In genomic region chr14:32085486-32086201, GRCm38 (mm10) we compare ENCODE assay signal across 8 mouse cellular contexts. TPM values are rescaled to one million over a fixed set of nuclear protein-coding genes. Genes with fewer than 3 reads are reported as not detected.
A peak's percentile ranks its signal among the peaks of the same experiment; 100 is the strongest.
DNase-seq lines count a peak whose midpoint lies in the region; ATAC-seq lines count a peak whose summit lies in the region.

Gene Dph3, minus strand, starts transcription at chr14:32085729.

- H3K9me3 ChIP-seq in heart, embryonic 14.5 days (ENCODE audit: control insufficient read depth, low read length), result no peaks in the 10 kb centered on the region
- no peaks in the 10 kb centered on the region for H3K9me3 ChIP-seq in liver, embryonic 13.5 days (replicated peaks)
- H3K9me3 ChIP-seq in stomach, embryonic 16.5 days (replicated peaks; ENCODE audit: control insufficient read depth, low read length), result no peaks in the 10 kb centered on the region

- H3K36me3 ChIP-seq in heart, embryonic 14.5 days (ENCODE audit: control insufficient read depth, insufficient read depth, low read length), result peaks cover 33% of the 10 kb centered on the region
- H3K36me3 ChIP-seq in liver, embryonic 13.5 days, result peaks cover 33% of the 10 kb centered on the region
- peaks cover 12% of the 10 kb centered on the region for H3K36me3 ChIP-seq in stomach, embryonic 16.5 days (ENCODE audit: control insufficient read depth, insufficient read depth, low read length)

- peak; percentile 88 for ATAC-seq in CD4-positive, CD25-positive, alpha-beta regulatory T cell, adult 4 months
- peak; percentile 92 for ATAC-seq in heart, embryonic 14.5 days (ENCODE audit: insufficient number of reproducible peaks, insufficient read depth, low FRiP score, low read depth)
- peak; percentile 96 for ATAC-seq in liver, embryonic 13.5 days (ENCODE audit: low read depth)
- peak; percentile 98 for ATAC-seq in stomach, embryonic 16.5 days (ENCODE audit: insufficient read depth, low FRiP score)

- H3K4me2 ChIP-seq in heart, embryonic 14.5 days (ENCODE audit: low read length), result peak within 1 kb of the TSS; percentile 83
- peak within 1 kb of the TSS; percentile 85 for H3K4me2 ChIP-seq in liver, embryonic 13.5 days
- H3K4me2 ChIP-seq in stomach, embryonic 16.5 days (ENCODE audit: low read depth, low read length), result peak within 1 kb of the TSS; percentile 85

- H3K9ac ChIP-seq in heart, embryonic 14.5 days (ENCODE audit: low read length), result peak within 1 kb of the TSS; percentile 71
- peak within 1 kb of the TSS; percentile 86 for H3K9ac ChIP-seq in liver, embryonic 13.5 days
- H3K9ac ChIP-seq in stomach, embryonic 16.5 days (ENCODE audit: low read length), result peak within 1 kb of the TSS; percentile 86

- peaks cover 4 to 12% of the 10 kb centered on the region in 2 experiments; a peak in 3 of 4 replicates for H3K4me1 ChIP-seq in heart, embryonic 14.5 days (ENCODE audit: control insufficient read depth in 2 of 2, insufficient read depth in 2 of 2, low read length in 2 of 2)
- peaks cover 30% of the 10 kb centered on the region for H3K4me1 ChIP-seq in liver, embryonic 13.5 days (replicated peaks)
- peaks cover 7% of the 10 kb centered on the region for H3K4me1 ChIP-seq in stomach, embryonic 16.5 days (ENCODE audit: control insufficient read depth, insufficient read depth, low read length)

- DNase-seq in c-Kit-negative CD71-positive TER-119-positive erythroid progenitor cells, embryonic 14.5 days (ENCODE audit: low read depth, low spot score), result peak; percentile 97
- peak; percentile 95 for DNase-seq in fibroblast of lung, adult 2 months (ENCODE audit: low read depth)
- peak; percentile 100 for DNase-seq in kidney, postnatal 14 days
- peak; percentile 99 for DNase-seq in liver, embryonic 13.5 days
- DNase-seq in neural tube, embryonic 10.5 days (ENCODE audit: extremely low spot score, low spot score), result peak; percentile 99

- under 1% methylated on average over 43 of the region's 43 CpGs for WGBS in heart, embryonic 14.5 days
- under 1% methylated on average over 43 of the region's 43 CpGs for WGBS in liver, embryonic 13.5 days (ENCODE audit: insufficient replicate concordance)
- under 1% methylated on average over 43 of the region's 43 CpGs for WGBS in stomach, embryonic 16.5 days

- H3K27ac ChIP-seq in heart, embryonic 14.5 days (replicated peaks in 1 of 2; ENCODE audit: control insufficient read depth in 1 of 2, insufficient read depth in 1 of 2, low read depth in 2 of 2, low read length in 2 of 2), result peak within 1 kb of the TSS; percentile 84 to 98
- peak within 1 kb of the TSS; percentile 95 for H3K27ac ChIP-seq in liver, embryonic 13.5 days
- H3K27ac ChIP-seq in stomach, embryonic 16.5 days (ENCODE audit: low read length), result peak within 1 kb of the TSS; percentile 94

- H3K27me3 ChIP-seq in heart, embryonic 14.5 days (ENCODE audit: control insufficient read depth, insufficient read depth, low read length), result no peaks in the 10 kb centered on the region
- H3K27me3 ChIP-seq in liver, embryonic 13.5 days, result no peaks in the 10 kb centered on the region
- no peaks in the 10 kb centered on the region for H3K27me3 ChIP-seq in stomach, embryonic 16.5 days (ENCODE audit: control insufficient read depth, insufficient read depth, low read length)

- H3K4me3 ChIP-seq in heart, embryonic 14.5 days (ENCODE audit: control insufficient read depth in 1 of 2, insufficient read depth in 1 of 2, low read depth in 1 of 2, low read length in 2 of 2), result peak within 1 kb of the TSS; percentile 65 to 97
- peak within 1 kb of the TSS; percentile 77 for H3K4me3 ChIP-seq in liver, embryonic 13.5 days (replicated peaks)
- peak within 1 kb of the TSS; percentile 70 for H3K4me3 ChIP-seq in stomach, embryonic 16.5 days (replicated peaks; ENCODE audit: low read length)

RNA-seq across cellular contexts. Expression of gene Dph3, which starts in this region (rescaled TPM):
- polyA plus RNA-seq in CD4-positive, CD25-positive, alpha-beta regulatory T cell, adult 4 months (2017; shearing (Covaris generic)), result 10 to 100 TPM; 55.6 to 63.5 TPM
- 93.4 and 96.0 TPM in 2 replicates for polyA plus RNA-seq in heart, embryonic 14.5 days (2014; fragmentation: Nextera tagmentation; extraction: Ambion mirVana)
- 106 and 110 TPM in 2 replicates for polyA plus RNA-seq in liver, embryonic 13.5 days (2015; fragmentation: Nextera tagmentation; extraction: Ambion mirVana)
- 81.7 and 89.7 TPM in 2 replicates for polyA plus RNA-seq in stomach, embryonic 16.5 days (2015; fragmentation: Nextera tagmentation; extraction: Ambion mirVana)

Comparison
In these comparisons a context has a peak if more than half of its experiments do, and no peak if none do; other contexts are left out.
1. Peak in every context shown above with its lines: DNase-seq, ATAC-seq, H3K4me3 ChIP-seq and H3K27ac ChIP-seq.